Mouse (Mus musculus) embryonic facial prominence, embryonic 12.5 days (tissue): ENCODE results near the gene Aebp2. TPM values are rescaled to one million over a fixed set of nuclear protein-coding genes. Genes with fewer than 3 reads are reported as not detected.
A peak's percentile ranks its signal among the peaks of the same experiment; 100 is the strongest.

Source experiments
- ATAC-seq: fragments of 200-750 bp; cut with Nextera tagmentation; 2 replicates; pipeline ENCODE4 v1.8.0; 2017; ENCODE audit not compliant: insufficient number of reproducible peaks, insufficient read depth, low FRiP score, low TSS enrichment
- H3K27ac ChIP-seq: fragments of 300-500 bp; sonication (generic); 2 replicates; pipeline ENCODE4 v1.5.1; 2016; ENCODE audit warnings: mild to moderate bottlenecking
- H3K27me3 ChIP-seq: fragments of 300-500 bp; sonication (generic); 2 replicates; pipeline ENCODE4 v1.6.1; 2016; ENCODE audit warnings: mild to moderate bottlenecking, moderate library complexity
- H3K36me3 ChIP-seq: fragments of 300-500 bp; sonication (generic); 2 replicates; pipeline ENCODE4 v1.6.1; 2016; ENCODE audit warnings: mild to moderate bottlenecking
- H3K4me1 ChIP-seq: fragments of 300-500 bp; sonication (generic); 2 replicates; pipeline ENCODE4 v1.6.1; 2016
- H3K4me2 ChIP-seq: fragments of 300-500 bp; sonication (generic); replicated peaks from 2 replicates; pipeline ENCODE4 v1.6.1; 2016; ENCODE audit warnings: mild to moderate bottlenecking, moderate library complexity
- H3K4me3 ChIP-seq: fragments of 300-500 bp; sonication (generic); 2 replicates; pipeline ENCODE4 v1.5.1; 2016; ENCODE audit warnings: mild to moderate bottlenecking
- H3K9ac ChIP-seq: fragments of 300-500 bp; sonication (generic); 2 replicates; pipeline ENCODE4 v1.6.1; 2016; ENCODE audit warnings: mild to moderate bottlenecking, moderate library complexity
- H3K9me3 ChIP-seq: fragments of 300-500 bp; sonication (generic); 2 replicates; pipeline ENCODE4 v1.6.1; 2016; ENCODE audit warnings: mild to moderate bottlenecking, moderate library complexity
- WGBS: fragments of 180-500 bp; shearing (Covaris S2); methylation state at CpG from one replicate; pipeline ENCODE4 v1.1.7; 2016; 5-methylcytosine and 5-hydroxymethylcytosine counted together
- polyA plus RNA-seq: library from polyadenylated mRNA; unstranded; fragments of >200 nt; fragmentation: Nextera tagmentation; extraction: Ambion mirVana; gene quantifications from 2 replicates; pipeline ENCODE4 v1.2.1, GENCODE M21; 2016

The Aebp2 gene
- polyA plus RNA-seq, 1 experiment from 2014 or later = 18.0 TPM

DNA sequence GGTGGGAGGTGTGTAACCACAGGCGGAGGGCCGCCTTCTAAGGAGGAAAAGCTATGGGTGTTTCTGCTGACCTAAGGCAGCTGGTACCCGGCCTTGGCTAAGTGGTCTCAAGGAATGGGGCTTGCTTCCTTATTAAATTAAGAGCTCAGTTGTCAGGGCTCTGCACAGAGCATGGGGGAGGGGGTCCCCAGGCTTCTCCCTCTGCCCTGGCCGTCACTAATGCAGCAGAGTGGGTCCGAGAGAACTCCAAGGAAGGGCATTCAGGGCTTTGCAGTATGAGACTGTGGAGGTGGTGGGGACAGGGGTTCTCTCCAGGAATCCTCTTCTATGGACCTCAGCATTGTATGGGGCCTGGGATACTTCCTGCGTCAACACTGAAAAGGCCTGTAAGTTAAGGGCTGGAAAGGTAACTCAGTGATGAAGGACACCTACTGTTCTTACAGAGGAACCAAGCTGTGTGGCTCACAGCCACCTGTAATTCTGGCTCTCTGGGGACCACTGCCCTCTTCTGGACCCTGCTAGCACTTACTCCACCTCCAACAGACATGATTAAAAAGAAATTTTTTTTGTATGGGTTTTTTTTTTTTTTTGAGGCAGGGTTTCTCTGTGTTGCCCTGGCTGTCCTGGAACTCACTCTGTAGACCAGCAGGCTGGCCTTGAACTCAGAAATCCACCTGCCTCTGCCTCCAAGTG lies 87.1 kb downstream of the Aebp2 start:
- H3K36me3 ChIP-seq = no peaks in the 10 kb centered on the region
- H3K9me3 ChIP-seq = no peaks in the 10 kb centered on the region
- ATAC-seq = 0 out of 2 replicates have a peak, but pooled peaks have one; percentile 8
- 0 out of 2 replicates have a peak, but pooled peaks cover 3% of the 10 kb centered on the region for H3K27me3 ChIP-seq
- peaks cover 20% of the 10 kb centered on the region; the same call in 1 of the 2 replicates for H3K4me1 ChIP-seq
- H3K27ac ChIP-seq = no peak overlapping the region
- no peak overlapping the region for H3K9ac ChIP-seq
- no peak overlapping the region for H3K4me2 ChIP-seq
- H3K4me3 ChIP-seq = no peak overlapping the region
- WGBS = 47% methylated on average over 6 of the region's 6 CpGs

DNA sequence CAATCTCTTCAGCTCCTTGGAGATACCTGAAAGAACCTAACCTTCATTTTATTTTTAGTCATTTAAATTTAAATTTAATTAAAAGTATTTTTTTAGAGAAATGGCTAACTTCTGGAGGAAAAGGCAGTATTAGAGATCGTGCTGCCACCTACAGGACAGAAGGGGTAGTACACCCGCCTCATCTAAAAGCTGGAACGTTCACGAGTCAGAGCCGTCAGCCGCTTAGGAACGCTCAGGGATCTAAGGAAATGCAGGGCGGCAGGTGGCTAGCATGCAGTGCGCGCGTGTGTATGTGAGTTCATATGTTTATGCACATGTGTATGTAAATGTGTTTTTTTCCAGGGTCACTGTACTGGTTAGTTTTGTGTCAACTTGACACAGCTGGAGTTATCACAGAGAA lies 90.3 kb downstream of the Aebp2 start:
- no peak overlapping the region for H3K4me2 ChIP-seq
- 5% methylated on average over 11 of the region's 11 CpGs for WGBS
- no peak overlapping the region for H3K4me3 ChIP-seq
- H3K27ac ChIP-seq = no peak overlapping the region
- 0 out of 2 replicates have a peak, but pooled peaks cover 3% of the 10 kb centered on the region for H3K27me3 ChIP-seq
- H3K9ac ChIP-seq = no peak overlapping the region
- no peaks in the 10 kb centered on the region for H3K36me3 ChIP-seq
- peaks cover 15% of the 10 kb centered on the region; the same call in 1 of the 2 replicates for H3K4me1 ChIP-seq
- no peaks in the 10 kb centered on the region for H3K9me3 ChIP-seq
- no peak for ATAC-seq

DNA sequence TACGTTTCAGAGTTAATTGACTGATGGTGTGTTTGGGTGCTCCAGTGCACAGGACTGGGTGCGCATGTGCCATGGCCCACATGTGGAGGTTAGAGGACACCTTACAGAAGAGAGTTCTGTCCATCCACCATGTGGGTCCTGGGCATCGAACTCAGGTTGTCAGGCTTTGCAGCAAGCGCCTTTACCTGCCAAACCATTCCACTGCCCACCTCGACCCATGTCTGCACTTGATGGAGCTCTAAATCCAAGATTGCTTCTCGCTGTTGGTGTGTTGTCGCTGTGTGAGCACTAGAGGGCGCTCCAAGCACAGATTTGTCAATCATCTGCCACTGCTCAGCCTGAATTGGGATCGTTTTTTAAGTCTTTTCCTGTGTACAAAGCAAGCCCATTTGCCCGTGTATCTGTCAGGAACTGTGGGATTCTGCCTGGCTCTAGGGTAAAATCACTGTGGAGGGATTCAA lies 92.5 kb downstream of the Aebp2 start:
- no peaks in the 10 kb centered on the region for H3K36me3 ChIP-seq
- 0 out of 2 replicates have a peak, but pooled peaks have one; percentile 20 for ATAC-seq
- no peak overlapping the region for H3K4me3 ChIP-seq
- WGBS = 23% methylated on average over 10 of the region's 10 CpGs
- H3K27ac ChIP-seq = no peak overlapping the region
- peaks cover 2% of the 10 kb centered on the region; the same call in 1 of the 2 replicates for H3K9me3 ChIP-seq
- H3K27me3 ChIP-seq = 0 out of 2 replicates have a peak, but pooled peaks cover 3% of the 10 kb centered on the region
- no peak overlapping the region for H3K9ac ChIP-seq
- no peaks in the 10 kb centered on the region for H3K4me1 ChIP-seq
- H3K4me2 ChIP-seq = no peak overlapping the region

DNA sequence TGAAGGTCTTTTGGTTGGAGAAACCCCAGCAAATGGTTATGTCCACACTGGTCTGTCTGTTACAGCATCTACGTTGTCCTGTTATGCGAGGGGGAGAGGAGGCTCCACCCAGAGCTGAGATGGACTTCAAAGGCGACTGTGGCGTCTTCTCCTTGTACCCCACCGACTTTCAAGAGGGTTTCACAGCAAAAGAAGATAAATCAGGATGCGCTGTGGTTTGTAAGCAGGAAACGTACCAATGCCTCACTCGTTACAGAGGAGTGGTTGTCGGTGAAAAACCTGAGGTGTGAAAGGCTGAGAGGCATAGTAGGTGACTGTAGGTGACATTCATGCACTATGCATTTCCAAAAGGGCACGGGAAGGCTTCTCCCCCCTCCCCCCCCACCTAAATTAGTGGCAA lies 99.6 kb downstream of the Aebp2 start:
- ATAC-seq = no peak
- Histone ChIP-seq H3K4me3 (no peak overlapping the region), H3K9ac (no peak overlapping the region), H3K4me2 (no peak overlapping the region), H3K27ac (no peak overlapping the region), H3K4me1 (no peaks in the 10 kb centered on the region), H3K36me3 (no peaks in the 10 kb centered on the region), H3K27me3 (no peaks in the 10 kb centered on the region), H3K9me3 (peaks cover 4% of the 10 kb centered on the region; the same call in 1 of the 2 replicates)
- 82% methylated on average over 10 of the region's 10 CpGs for WGBS

Other genes starting within 250 kb of the Aebp2 start
- 54.2 and 59.4 TPM in 2 replicates for gene Plekha5, start 198.6 kb upstream of the Aebp2 start, polyA plus RNA-seq
- gene Gm11077, start 106.6 kb downstream of the Aebp2 start, polyA plus RNA-seq = not detected in 2 replicates